Mouse (Mus musculus): Measurements from ENCODE around the gene Fam178b. TPM values are rescaled to one million over a fixed set of nuclear protein-coding genes. Genes with fewer than 3 reads are reported as not detected.
"Not testable (repeated sequence)": the region's sequence is repeated elsewhere in the genome, so short reads cannot be mapped to it uniquely, and the experiment has no call there.

Fam178b gene
- polyA plus RNA-seq, 1 experiment from 2014 or later, result 3.1 TPM

- Histone ChIP-seq H3K27me3 (ENCODE audit: control insufficient read depth, insufficient read depth, low read length) (no peaks in the 10 kb centered on the region), H3K9ac (ENCODE audit: low read length) (no peak overlapping the region), H3K4me3 (ENCODE audit: control insufficient read depth in 1 of 2, insufficient read depth in 1 of 2, low read depth in 1 of 2, low read length in 2 of 2) (no peak overlapping the region), H3K27ac (replicated peaks in 1 of 2; ENCODE audit: control insufficient read depth in 1 of 2, insufficient read depth in 1 of 2, low read depth in 2 of 2, low read length in 2 of 2) (no peak overlapping the region), H3K4me1 (ENCODE audit: control insufficient read depth in 2 of 2, insufficient read depth in 2 of 2, low read length in 2 of 2) (peaks cover 17 to 41% of the 10 kb centered on the region in 2 experiments), H3K9me3 (ENCODE audit: control insufficient read depth, low read length) (no peaks in the 10 kb centered on the region), H3K4me2 (ENCODE audit: low read length) (no peak overlapping the region), H3K36me3 (ENCODE audit: control insufficient read depth, insufficient read depth, low read length) (peaks cover 58% of the 10 kb centered on the region)
- WGBS, result 91% methylated on average over 16 of the region's 16 CpGs
- no peak for ATAC-seq (ENCODE audit: insufficient number of reproducible peaks, insufficient read depth, low FRiP score, low read depth)
Measured at GRCm38 (mm10) chr1:36541844-36542243, 141.1 kb downstream of the Fam178b start.

GRCm38 (mm10) chr1:36540807-36541206 lies 142.2 kb downstream of the Fam178b start:
- ATAC-seq (ENCODE audit: insufficient number of reproducible peaks, insufficient read depth, low FRiP score, low read depth), result no peak
- H3K4me2 ChIP-seq (ENCODE audit: low read length), result no peak overlapping the region
- 95% methylated on average over 12 of the region's 12 CpGs for WGBS
- no peaks in the 10 kb centered on the region for H3K27me3 ChIP-seq (ENCODE audit: control insufficient read depth, insufficient read depth, low read length)
- H3K4me3 ChIP-seq (ENCODE audit: control insufficient read depth in 1 of 2, insufficient read depth in 1 of 2, low read depth in 1 of 2, low read length in 2 of 2), result no peak overlapping the region
- peaks cover 58% of the 10 kb centered on the region for H3K36me3 ChIP-seq (ENCODE audit: control insufficient read depth, insufficient read depth, low read length)
- H3K27ac ChIP-seq (replicated peaks in 1 of 2; ENCODE audit: control insufficient read depth in 1 of 2, insufficient read depth in 1 of 2, low read depth in 2 of 2, low read length in 2 of 2), result 0 out of 4 replicates have a peak overlapping the region, but pooled peaks of 1 of the 2 experiments have one; percentile 6
- peaks cover 20 to 42% of the 10 kb centered on the region in 2 experiments for H3K4me1 ChIP-seq (ENCODE audit: control insufficient read depth in 2 of 2, insufficient read depth in 2 of 2, low read length in 2 of 2)
- H3K9me3 ChIP-seq (ENCODE audit: control insufficient read depth, low read length), result no peaks in the 10 kb centered on the region
- H3K9ac ChIP-seq (ENCODE audit: low read length), result no peak overlapping the region

- Histone ChIP-seq H3K4me2 (ENCODE audit: low read length) (no peak overlapping the region), H3K27me3 (ENCODE audit: control insufficient read depth, insufficient read depth, low read length) (no peaks in the 10 kb centered on the region), H3K27ac (replicated peaks in 1 of 2; ENCODE audit: control insufficient read depth in 1 of 2, insufficient read depth in 1 of 2, low read depth in 2 of 2, low read length in 2 of 2) (peak overlapping the region in 1 of 2 experiments; percentile 91; a peak in 2 of 4 replicates), H3K9ac (ENCODE audit: low read length) (no peak overlapping the region), H3K9me3 (ENCODE audit: control insufficient read depth, low read length) (no peaks in the 10 kb centered on the region), H3K4me3 (ENCODE audit: control insufficient read depth in 1 of 2, insufficient read depth in 1 of 2, low read depth in 1 of 2, low read length in 2 of 2) (no peak overlapping the region), H3K36me3 (ENCODE audit: control insufficient read depth, insufficient read depth, low read length) (peaks cover 58% of the 10 kb centered on the region), H3K4me1 (ENCODE audit: control insufficient read depth in 2 of 2, insufficient read depth in 2 of 2, low read length in 2 of 2) (peaks cover 24 to 45% of the 10 kb centered on the region in 2 experiments)
- no peak for ATAC-seq (ENCODE audit: insufficient number of reproducible peaks, insufficient read depth, low FRiP score, low read depth)
- WGBS, result 92% methylated on average over 11 of the region's 11 CpGs
Measured at GRCm38 (mm10) chr1:36540132-36540531, 142.9 kb downstream of the Fam178b start.

- H3K27ac ChIP-seq (replicated peaks in 1 of 2; ENCODE audit: control insufficient read depth in 1 of 2, insufficient read depth in 1 of 2, low read depth in 2 of 2, low read length in 2 of 2), result peak within 1 kb of the TSS; percentile 87 to 91
Measured at GRCm38 (mm10) chr1:36539186-36539585, 143.8 kb downstream of the Fam178b start, which contains the start of gene Gm42417. TSS of gene Gm42417 (minus strand) at chr1:36539429.

GRCm38 (mm10) chr1:36538727-36539126 lies 144.3 kb downstream of the Fam178b start:
- no peak for ATAC-seq (ENCODE audit: insufficient number of reproducible peaks, insufficient read depth, low FRiP score, low read depth)
- H3K4me2 ChIP-seq (ENCODE audit: low read length), result no peak overlapping the region
- H3K9ac ChIP-seq (ENCODE audit: low read length), result peak overlapping the region; percentile 22
- no peak overlapping the region for H3K4me3 ChIP-seq (ENCODE audit: control insufficient read depth in 1 of 2, insufficient read depth in 1 of 2, low read depth in 1 of 2, low read length in 2 of 2)
- H3K27ac ChIP-seq (replicated peaks in 1 of 2; ENCODE audit: control insufficient read depth in 1 of 2, insufficient read depth in 1 of 2, low read depth in 2 of 2, low read length in 2 of 2), result peak overlapping the region; percentile 76 to 91
- no peaks in the 10 kb centered on the region for H3K9me3 ChIP-seq (ENCODE audit: control insufficient read depth, low read length)
- H3K27me3 ChIP-seq (ENCODE audit: control insufficient read depth, insufficient read depth, low read length), result no peaks in the 10 kb centered on the region
- H3K4me1 ChIP-seq (ENCODE audit: control insufficient read depth in 2 of 2, insufficient read depth in 2 of 2, low read length in 2 of 2), result peaks cover 38 to 55% of the 10 kb centered on the region in 2 experiments
- WGBS, result 79% methylated on average over 4 of the region's 4 CpGs
- H3K36me3 ChIP-seq (ENCODE audit: control insufficient read depth, insufficient read depth, low read length), result peaks cover 53% of the 10 kb centered on the region

More at GRCm38 (mm10) chr1:36539186-36539585, 143.8 kb downstream of the Fam178b start, which contains the start of gene Gm42417:
- Histone ChIP-seq H3K4me2 (ENCODE audit: low read length) (no peak within 1 kb of the TSS), H3K4me3 (ENCODE audit: control insufficient read depth in 1 of 2, insufficient read depth in 1 of 2, low read depth in 1 of 2, low read length in 2 of 2) (no peak within 1 kb of the TSS), H3K9me3 (ENCODE audit: control insufficient read depth, low read length) (no peaks in the 10 kb centered on the region), H3K36me3 (ENCODE audit: control insufficient read depth, insufficient read depth, low read length) (peaks cover 54% of the 10 kb centered on the region), H3K9ac (ENCODE audit: low read length) (peak within 1 kb of the TSS; percentile 22), H3K4me1 (ENCODE audit: control insufficient read depth in 2 of 2, insufficient read depth in 2 of 2, low read length in 2 of 2) (peaks cover 33 to 55% of the 10 kb centered on the region in 2 experiments), H3K27me3 (ENCODE audit: control insufficient read depth, insufficient read depth, low read length) (no peaks in the 10 kb centered on the region)
- peak; percentile 90 for ATAC-seq (ENCODE audit: insufficient number of reproducible peaks, insufficient read depth, low FRiP score, low read depth)
- WGBS, result 32% methylated on average over 9 of the region's 9 CpGs

GRCm38 (mm10) chr1:36536783-36537182 lies 146.2 kb downstream of the Fam178b start, which contains the start of gene Ankrd23:
TSS of gene Ankrd23 (minus strand) at chr1:36536883.
- WGBS, result 75% methylated on average over 9 of the region's 9 CpGs
- not testable (repeated sequence) for H3K27me3 ChIP-seq (ENCODE audit: control insufficient read depth, insufficient read depth, low read length); ATAC-seq (ENCODE audit: insufficient number of reproducible peaks, insufficient read depth, low FRiP score, low read depth); H3K9me3 ChIP-seq (ENCODE audit: control insufficient read depth, low read length); H3K4me3 ChIP-seq (ENCODE audit: control insufficient read depth in 1 of 2, insufficient read depth in 1 of 2, low read depth in 1 of 2, low read length in 2 of 2)
- peaks cover 41% of the 10 kb centered on the region for H3K36me3 ChIP-seq (ENCODE audit: control insufficient read depth, insufficient read depth, low read length)
- peaks cover 39 to 53% of the 10 kb centered on the region in 2 experiments for H3K4me1 ChIP-seq (ENCODE audit: control insufficient read depth in 2 of 2, insufficient read depth in 2 of 2, low read length in 2 of 2)
- H3K4me2 ChIP-seq (ENCODE audit: low read length), result peak within 1 kb of the TSS; percentile 29; the same call in 1 of the 2 replicates
- H3K27ac ChIP-seq (replicated peaks in 1 of 2; ENCODE audit: control insufficient read depth in 1 of 2, insufficient read depth in 1 of 2, low read depth in 2 of 2, low read length in 2 of 2), result peak within 1 kb of the TSS; percentile 75 to 93
- peak within 1 kb of the TSS; percentile 30 for H3K9ac ChIP-seq (ENCODE audit: low read length)

- peak overlapping the region; percentile 75 to 93 for H3K27ac ChIP-seq (replicated peaks in 1 of 2; ENCODE audit: control insufficient read depth in 1 of 2, insufficient read depth in 1 of 2, low read depth in 2 of 2, low read length in 2 of 2)
- peaks cover 43 to 57% of the 10 kb centered on the region in 2 experiments for H3K4me1 ChIP-seq (ENCODE audit: control insufficient read depth in 2 of 2, insufficient read depth in 2 of 2, low read length in 2 of 2)
- no peaks in the 10 kb centered on the region for H3K9me3 ChIP-seq (ENCODE audit: control insufficient read depth, low read length)
- H3K4me2 ChIP-seq (ENCODE audit: low read length), result peak overlapping the region; percentile 29; the same call in 1 of the 2 replicates
- H3K27me3 ChIP-seq (ENCODE audit: control insufficient read depth, insufficient read depth, low read length), result no peaks in the 10 kb centered on the region
- H3K9ac ChIP-seq (ENCODE audit: low read length), result peak overlapping the region; percentile 30; the same call in 1 of the 2 replicates
- H3K36me3 ChIP-seq (ENCODE audit: control insufficient read depth, insufficient read depth, low read length), result peaks cover 39% of the 10 kb centered on the region
- H3K4me3 ChIP-seq (ENCODE audit: control insufficient read depth in 1 of 2, insufficient read depth in 1 of 2, low read depth in 1 of 2, low read length in 2 of 2), result no peak overlapping the region
- ATAC-seq (ENCODE audit: insufficient number of reproducible peaks, insufficient read depth, low FRiP score, low read depth), result no peak
- WGBS, result 26% methylated on average over 8 of the region's 8 CpGs
Measured at GRCm38 (mm10) chr1:36536397-36536728, 146.6 kb downstream of the Fam178b start.
